Mouse (Mus musculus): Measurements from ENCODE around the gene Spata20.

Gene Spata20

DNA sequence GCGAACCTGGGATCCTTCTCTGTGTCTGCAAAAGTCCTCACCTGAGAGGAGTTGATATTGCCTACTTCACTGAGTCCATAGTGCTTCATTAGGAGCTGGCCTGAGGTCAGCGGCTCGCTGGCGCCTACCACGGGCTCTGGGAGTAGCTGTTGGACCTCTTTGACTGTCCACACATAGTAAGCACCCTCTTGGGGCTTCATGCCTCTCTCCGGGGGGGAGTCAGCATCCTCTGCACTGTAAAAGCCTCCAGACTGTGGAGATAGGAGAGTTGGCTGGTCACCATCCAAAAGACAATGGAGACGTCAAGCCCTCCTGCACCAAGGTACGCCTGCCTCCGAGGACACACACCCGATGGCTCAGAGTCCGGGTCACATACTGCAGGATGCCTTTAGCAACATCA lies 3.2 kb downstream of the Spata20 start:
- no peak for DNase-seq (ENCODE audit: low spot score in 2 of 2)

DNA sequence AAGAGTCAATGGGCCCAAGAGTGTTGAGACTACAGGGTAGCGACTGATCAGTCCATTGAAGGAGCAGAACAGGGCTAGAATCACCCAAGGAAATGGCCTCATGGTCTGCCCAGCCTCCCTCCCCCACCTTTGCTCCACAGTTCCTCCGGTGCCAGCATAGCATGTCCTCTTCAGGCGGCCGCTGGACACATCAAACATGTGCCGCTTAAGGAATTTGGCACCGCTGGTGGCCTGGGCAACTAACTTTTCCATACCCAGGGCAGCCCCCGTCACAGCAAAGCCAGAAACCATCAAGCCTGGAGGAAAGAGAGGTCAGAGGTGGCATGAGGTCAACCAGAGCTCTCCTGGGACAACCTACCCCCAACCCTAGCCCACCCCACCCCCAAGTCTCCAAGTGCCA lies 4.0 kb downstream of the Spata20 start:
- no peak for DNase-seq (ENCODE audit: low spot score in 2 of 2)

DNA sequence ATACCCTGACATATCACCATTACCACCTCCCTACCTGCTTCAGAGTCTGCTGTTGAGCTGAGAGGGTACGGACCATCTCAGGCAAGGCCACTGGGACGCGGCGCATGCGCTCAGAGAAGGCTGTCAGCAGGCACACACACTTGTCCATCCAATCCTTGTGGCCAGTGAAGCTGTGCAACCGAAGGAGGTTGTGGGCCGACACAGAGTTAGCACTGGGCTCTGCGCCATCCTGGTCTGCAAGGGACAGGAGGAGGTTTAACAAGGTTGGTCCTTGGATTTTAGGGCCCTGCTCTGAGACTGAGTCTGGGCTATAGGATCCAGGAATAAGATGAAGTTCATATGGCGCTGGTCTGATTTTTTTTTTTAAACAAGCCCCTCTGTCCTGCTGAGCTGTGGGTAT lies 5.6 kb downstream of the Spata20 start:
- no peak for DNase-seq (ENCODE audit: low spot score in 2 of 2)

DNA sequence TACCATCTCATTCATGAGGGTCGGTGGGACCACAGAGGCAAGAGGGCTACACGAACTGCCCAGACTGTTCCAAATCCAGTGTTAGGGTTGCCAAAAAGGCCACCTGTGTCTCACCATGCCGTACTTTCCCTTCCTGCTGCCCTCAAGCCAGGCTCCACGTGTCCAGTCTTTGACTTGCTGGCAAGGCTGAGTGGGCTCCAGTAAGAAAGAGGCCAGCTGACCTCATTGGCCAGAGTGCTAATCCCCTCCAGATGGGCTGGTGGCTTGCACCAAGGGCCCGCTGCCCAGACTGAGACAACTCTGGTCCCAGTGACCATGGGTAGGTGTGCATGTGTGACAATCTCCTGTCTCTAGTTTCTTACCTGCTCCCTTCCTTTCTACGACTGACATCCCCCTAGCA lies 8.3 kb downstream of the Spata20 start:
- no peak for DNase-seq (ENCODE audit: low spot score in 2 of 2)

DNA sequence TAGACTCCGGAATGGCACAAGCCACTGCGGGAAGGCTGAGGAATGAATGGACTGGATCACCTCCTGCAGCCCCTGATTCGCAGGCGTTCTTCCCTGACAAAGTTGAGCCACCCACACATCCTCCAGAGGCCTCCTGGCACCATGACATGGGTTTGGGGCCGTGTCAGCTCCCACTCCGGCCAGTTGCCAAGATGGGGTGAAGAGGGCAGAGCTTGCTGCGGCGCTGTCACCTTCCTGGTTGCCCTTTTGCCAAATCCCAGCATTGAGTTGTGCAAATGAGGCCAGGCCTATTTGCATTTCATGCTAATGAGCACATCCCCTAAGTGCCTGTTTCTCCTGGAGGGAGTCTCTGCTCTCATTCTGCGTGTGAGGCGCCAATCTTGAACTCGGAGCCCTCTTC lies 10.3 kb downstream of the Spata20 start:
- no peak for DNase-seq (ENCODE audit: low spot score in 2 of 2)

DNA sequence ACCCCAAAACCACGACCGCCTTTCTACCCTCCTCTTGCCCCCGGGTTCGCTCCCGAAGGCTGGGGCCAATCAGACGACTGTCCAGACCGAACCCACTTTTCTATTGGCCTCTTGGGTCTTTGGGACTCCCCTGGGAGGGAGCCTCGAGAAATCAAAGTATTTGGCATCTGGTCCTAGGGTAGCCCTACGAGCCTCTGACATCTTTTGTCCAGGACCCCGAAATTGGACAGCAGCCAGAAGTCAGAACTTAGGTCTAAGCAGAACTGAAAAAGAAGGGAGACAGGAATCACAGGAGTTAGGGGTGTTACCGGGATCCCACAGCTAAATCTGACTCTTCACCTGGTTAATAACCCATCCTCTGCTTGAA lies 11.5 kb downstream of the Spata20 start:
- no peak for DNase-seq (ENCODE audit: low spot score in 2 of 2)

DNA sequence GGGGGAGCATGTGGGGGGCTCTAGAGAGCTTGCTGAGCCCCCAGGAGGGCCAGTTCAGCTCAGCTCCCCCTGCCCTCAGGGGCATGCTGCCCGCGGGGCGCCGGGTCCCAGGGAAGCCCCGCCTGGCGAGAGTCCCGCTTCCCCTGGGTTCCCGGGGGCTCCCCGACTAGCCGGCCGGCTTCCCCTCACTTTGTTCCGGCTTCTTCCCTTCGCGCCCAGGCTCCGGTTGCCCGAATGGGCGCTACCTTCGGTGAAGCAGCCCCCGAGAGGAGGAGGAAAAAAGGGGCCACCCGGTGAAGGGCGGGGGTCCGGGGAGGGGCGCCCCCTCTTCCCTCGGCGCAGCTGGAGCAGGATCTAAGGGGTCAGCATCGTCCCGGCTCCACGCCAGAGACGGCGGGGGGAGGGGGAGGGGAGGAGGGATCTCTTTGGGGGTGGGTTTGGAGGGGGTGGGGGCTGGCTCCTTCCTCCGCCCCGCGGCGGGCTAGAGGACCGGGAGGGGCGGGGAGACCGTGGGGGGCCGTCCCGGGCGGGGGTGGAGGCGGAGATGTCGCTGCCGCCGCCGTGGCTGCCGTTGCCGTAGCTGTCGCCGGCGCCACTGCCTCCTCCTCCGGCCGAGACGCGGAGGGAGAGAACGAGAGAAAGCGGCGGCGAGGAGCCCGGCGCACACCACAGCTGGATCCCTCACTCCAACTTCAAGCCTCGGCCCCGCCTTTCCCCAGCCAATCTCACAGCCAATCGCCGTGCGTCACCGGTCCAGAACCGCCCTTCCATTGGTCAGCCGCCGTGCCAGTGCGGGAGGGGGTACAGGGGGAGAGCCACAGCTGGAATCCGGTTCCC lies 12.1 kb downstream of the Spata20 start, which contains the start of gene Cacna1g:
Gene Cacna1g, minus strand, starts transcription at position 492 of the 837 bp plus-strand sequence.
- DNase-seq (ENCODE audit: low spot score in 2 of 2): peak; percentile 43 to 45

DNA sequence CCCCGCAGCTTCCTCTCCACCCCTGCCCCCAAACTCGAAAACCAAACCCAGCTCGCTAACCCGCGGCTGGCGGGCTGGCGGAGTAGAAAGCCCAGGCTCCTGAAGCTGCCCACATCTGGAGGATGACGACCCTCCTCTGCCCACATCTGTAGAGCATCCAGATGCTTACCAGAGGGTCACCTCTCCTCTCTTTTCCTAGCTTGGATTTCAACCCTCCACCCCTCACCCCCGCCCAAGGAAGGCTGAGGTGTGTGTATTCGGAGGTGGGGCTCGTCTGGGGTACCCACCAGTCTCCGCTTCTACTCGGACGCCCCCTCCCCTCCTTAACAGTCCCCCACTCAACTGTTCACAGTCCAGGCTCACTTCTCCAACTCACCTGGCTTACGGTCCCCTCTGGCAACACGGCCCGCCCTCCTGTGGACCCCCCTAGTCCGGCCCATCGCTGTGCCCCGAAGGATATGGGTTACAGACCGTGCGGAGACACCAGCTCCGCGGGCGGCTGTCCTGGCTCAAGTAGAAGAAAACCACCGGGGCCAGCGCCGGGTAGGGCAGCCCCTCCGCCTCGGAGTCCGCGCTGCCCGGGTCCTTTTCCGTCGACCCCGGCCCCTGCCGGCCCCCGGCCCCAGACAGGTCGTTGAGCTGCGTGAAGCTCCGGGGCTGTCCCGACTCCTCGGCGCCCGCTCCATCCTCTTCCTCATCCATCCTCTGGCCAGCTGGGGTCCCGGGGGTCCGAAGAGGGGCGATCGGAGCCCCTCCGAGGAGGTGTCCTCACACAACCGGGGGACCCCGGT lies 12.9 kb downstream of the Spata20 start:
- no peak for DNase-seq (ENCODE audit: low spot score in 2 of 2)

DNA sequence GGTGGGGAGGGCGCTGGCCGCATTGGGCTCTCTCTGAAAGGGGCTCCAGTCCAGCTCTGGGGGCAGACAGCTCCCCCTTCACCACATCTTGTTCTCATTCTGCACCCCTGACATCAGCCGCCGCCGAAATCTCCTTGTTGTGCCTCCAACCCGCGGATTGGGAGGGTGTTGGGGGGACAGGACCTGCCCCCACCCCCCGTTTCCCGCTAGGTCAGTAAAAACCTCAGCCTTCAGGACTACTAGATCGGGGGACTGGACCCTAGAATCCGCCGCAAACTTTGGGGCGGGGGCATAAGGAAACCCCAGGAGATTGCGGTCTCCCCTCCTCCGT lies 13.4 kb downstream of the Spata20 start:
- no peak for DNase-seq (ENCODE audit: low spot score in 2 of 2)

DNA sequence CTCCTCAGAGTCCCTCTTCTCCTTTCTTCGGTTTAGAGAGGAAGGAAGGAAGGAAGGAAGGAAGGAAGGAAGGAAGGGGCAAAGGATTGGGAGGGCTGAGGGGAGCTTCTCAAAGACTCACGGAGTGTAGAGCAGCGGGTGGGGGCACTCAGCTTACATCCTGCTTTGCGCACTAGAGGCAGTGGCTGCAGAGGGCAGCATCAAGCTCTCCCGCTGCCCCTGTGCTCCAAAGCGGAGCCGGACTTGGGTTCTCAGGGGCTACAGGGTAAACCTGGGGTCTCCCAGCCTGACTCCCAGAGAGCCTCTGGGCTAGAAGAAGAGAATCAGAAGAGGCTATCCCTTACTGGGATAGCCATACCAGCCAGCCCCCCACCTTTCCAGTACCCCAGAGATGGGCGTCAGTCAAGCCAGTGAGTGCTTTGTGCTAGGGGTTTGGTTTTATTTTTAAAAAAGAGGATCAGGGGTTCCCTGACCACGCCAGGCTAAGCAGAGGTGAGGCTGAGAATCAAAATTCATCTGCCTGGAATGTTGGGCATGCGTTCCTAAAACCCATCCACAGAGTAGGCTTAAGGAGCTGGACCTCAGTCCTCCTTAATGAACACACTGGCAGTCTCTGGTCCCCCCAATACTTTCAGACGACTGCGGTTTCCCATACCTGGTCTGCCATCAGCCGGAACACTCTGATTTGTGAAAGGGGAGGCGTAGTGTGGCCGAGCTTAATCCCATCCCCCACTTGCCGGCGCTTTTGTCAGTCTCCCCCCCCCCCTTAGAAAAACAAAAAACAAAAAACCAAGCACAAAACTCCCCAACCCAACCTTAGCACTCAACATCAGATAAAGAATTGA lies 14.0 kb downstream of the Spata20 start:
- no peak for DNase-seq (ENCODE audit: low spot score in 2 of 2)

DNA sequence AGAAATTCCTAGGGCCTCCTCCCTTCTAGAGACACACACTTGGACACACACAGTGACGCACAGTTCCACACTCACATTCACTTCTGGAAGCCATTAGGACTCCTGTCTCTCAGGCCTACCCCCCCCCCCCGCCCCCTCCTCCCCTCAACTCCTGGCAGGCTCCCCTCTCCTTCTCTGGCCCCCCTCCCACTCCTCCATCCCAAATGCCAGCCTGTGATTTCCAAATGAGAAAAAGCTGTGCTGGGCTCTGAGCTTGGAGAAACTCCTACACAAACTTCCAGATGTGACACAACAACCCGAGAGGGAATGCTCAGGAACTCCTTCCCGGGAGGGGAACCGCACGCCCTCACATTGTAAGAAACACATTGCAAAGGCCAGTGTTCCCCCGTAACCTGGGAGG lies 15.6 kb downstream of the Spata20 start:
- no peak for DNase-seq (ENCODE audit: low spot score in 2 of 2)

DNA sequence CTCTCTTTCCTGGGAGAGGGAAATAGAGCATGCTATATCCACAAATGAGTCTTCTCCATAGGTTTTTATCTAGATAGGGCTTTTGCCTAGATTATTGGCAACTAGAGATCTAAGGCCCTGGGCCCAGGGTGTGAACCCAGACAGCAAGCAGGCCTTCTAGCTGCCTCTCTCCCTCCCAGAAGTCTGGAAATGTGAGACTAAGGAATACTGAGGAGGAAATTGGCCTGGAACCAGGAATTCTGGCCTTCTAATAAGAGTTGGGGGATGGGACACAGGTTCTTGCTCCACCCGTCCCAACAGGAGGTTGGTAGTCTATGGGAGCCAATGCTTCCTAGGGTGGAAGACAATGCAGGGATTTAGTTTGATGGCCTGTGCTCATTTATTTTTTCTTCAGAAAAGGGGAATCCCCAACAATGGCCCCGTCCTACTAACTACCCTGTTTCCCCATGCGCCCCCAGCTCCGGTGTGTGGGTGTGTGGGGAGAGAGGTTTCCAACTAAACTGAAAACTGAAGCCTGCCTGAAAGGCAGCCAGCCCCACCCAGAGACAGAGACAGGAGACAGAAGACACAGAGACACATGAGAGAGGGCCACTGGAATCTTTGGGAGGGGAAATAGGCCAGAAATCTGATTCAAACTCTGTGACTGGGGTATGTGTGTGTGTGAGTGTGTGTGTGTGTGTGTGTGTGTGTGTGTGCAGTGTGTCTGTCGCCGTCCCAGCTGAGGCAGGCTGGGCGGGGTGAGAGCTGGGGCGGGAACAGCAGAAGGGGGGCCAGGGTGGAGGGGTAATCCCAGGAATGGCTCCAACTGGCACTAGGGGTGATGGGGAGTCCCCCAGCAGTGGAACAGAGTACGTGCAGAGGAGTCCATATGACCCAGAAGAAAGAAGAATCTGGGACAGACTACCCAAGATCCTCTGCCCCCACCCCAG lies 16.6 kb downstream of the Spata20 start:
- DNase-seq (ENCODE audit: low spot score in 2 of 2): no peak

DNA sequence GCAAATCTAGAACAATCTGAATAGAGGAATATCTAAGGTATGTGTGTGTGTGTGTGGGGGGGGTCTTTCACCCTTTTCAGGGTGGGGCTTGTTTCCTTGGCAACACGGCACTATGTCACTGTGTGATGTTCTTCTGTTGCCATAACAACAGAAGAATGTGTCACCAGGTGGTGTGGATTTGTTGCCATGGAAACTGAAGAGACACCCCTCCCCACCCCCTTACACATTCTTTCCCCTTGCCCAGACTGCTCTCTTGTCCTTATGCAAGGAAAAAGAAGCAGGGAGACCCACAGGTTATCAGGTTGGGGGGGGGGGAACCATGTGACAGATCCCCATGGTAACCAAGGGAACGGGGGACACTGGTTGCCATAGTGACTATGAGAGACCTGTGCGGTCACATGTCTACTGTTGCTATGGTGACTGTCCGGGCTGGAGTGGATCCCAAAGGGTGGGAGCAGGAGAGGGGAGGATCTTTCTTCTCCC lies 17.4 kb downstream of the Spata20 start:
- no peak for DNase-seq (ENCODE audit: low spot score in 2 of 2)

DNA sequence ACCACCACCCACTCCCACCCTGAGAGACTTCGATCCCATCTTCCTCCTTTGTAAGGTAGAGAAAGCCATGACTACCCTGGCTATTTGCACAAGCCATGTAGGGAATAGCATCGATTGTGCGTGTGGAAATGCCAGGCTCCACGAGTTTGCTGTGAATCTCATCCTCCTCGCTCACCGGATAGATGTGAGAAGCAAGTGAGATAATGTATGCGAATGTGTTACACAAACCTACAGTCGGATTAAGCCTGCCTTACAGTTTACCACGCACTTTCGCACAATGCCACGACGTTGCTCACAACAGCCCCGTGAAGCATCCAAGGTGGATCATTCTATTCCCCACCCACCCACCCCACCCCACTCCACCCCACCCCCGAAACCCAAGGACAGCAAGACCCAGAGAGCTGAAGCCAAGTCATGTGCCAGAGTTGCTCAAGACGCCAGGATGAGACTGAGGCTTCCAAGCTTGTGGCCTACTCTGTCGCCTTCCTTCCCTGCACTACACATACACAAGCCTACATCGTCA lies 19.6 kb downstream of the Spata20 start:
- DNase-seq (ENCODE audit: low spot score in 2 of 2): no peak

DNA sequence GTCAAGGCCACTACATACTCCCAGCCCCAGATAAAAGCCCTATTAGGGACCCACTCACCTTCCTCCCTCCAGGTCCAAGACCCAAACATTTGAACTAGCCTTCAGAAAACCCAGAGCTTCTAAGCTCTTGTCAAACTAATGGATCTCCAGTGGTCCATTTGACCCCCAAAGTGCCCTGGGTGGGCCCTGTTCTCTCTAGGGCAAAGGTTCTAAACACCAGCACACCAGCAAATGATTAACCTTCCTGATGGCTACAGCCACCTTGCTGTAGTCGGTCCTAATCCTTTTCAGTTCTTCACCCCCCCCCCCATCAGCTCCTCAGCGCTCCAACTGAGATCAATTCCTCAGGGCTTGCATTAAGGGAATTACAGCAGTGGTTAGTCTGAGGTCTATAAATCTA lies 21.8 kb downstream of the Spata20 start:
- DNase-seq (ENCODE audit: low spot score in 2 of 2): no peak

DNA sequence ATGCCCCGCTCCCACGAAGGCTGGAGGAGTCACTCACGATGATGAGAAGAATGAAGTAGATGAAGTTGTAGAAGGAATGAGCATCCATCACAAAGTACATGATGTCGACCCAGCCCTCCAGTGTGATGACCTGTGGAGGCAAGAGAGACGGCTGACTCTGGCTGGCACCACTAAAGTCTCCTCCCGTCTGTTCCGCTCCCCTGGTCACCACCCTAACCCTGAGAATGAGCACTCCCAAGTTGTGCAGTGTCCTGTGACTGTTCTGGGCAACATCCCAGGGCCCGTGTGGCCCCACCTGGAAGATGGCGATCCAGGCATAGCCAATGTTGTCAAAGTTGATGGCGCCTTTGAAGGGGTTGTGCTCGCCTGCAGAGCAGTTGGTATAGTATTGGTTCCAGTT lies 24.1 kb downstream of the Spata20 start:
- DNase-seq (ENCODE audit: low spot score in 2 of 2): no peak

DNA sequence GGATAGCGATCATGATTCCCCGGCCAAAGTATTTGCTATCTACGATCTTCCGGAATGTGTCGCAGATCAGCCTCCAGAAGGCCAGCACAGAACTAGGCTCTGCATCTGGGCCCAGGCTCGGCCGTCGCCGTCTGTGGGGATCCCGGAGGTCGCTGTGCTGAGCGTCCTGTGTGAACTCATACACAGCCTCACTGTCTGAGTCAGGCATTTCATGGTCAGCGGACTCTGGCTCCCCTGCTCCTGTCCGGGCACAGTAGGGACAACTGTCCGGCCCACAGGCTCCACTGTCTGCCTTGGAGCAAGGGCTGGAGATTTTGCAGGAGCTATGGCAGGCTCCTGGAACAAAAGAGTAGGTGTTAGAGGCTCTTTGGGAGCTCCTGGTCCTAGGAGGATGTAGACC lies 29.0 kb downstream of the Spata20 start:
- DNase-seq (ENCODE audit: low spot score in 2 of 2): no peak

DNA sequence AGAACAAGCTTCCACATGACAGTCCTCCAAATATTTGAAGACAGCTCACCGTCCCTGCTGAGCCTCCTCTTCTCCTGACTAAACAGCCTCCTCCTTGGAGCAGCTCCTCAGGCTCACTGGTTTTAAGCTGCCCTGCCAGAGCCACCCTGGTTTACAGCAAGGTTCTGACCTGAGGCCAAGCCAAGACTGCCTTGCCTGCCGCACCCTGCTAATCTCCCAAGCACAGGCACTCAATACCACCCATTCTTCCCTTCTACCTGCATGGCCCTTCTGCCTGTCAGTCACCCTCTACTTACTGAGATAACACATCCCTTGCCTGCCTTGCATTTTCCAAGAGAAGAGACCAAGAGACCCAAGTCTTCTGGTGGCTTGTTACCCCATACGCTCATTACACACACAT lies 29.6 kb downstream of the Spata20 start:
- DNase-seq (ENCODE audit: low spot score in 2 of 2): peak; percentile 41 to 49

DNA sequence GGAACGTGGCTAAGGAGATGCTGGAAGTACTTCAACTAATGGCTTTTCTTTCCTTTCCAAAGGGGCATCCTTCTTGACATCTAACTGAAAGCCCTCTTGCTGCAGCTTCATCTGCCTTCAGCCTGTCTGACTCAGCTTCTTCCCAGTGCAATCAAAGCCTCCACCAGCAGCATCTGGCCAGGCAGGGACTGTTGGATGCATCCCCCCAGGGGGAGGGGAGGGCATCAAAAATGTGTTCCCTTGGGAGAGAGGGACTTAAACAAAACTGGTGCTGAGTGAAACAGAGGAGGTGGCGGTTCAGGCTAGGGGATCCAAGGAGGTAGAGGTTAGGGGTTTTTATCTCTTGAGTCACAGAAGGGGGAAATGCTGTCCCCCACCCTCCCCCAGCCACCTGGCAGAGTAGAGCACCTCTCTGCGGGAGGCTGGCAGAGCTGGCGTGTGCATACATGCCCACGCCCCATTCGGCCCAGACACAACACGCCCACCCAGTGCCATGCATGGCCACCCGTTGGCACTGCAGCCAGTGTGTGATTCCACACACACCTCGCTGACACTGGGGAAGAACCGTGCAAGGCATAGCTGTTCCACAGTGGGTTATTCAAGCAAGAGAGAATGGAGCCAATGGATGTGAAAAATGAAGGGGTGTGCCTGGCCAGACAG lies 30.7 kb downstream of the Spata20 start:
- peak in 1 of 2 experiments; percentile 31 for DNase-seq (ENCODE audit: low spot score in 2 of 2)

DNA sequence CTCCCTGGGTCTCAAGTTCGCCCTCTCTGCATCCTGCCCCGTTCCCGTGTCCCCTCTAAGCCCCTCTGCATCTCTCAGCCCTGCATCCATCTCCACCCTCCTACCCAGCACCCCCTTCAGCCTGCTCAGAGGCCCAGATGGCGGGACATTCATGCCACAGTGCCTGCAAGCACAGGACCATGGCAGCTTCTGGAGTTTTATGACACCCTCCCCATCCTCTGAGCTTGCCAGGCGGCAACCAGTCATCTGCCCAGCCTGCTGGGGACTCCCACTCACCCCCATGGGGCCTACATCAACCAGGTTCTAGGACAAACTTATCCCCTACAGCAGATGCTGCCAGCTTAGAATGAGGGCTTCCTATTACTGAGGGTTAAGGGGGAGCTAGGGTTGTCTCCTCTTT lies 31.2 kb downstream of the Spata20 start:
- no peak for DNase-seq (ENCODE audit: low spot score in 2 of 2)
